Mouse (Mus musculus) midbrain, embryonic 12.5 days (tissue): ENCODE results near the gene Rph3a. TPM values are rescaled to one million over a fixed set of nuclear protein-coding genes. Genes with fewer than 3 reads are reported as not detected.
"Not testable (repeated sequence)": the region's sequence is repeated elsewhere in the genome, so short reads cannot be mapped to it uniquely, and the experiment has no call there.

ENCODE experiments used
- ATAC-seq: fragments of 200-750 bp; cut with Nextera tagmentation; 2 replicates; pipeline ENCODE4 v1.8.0; 2017; ENCODE audit warnings: low read depth, moderate TSS enrichment, moderate library complexity; ENCODE audit not compliant: low FRiP score
- H3K27ac ChIP-seq: fragments of 300-500 bp; sonication (generic); replicated peaks from 2 replicates; pipeline ENCODE4 v1.5.1; 2016; ENCODE audit warnings: mild to moderate bottlenecking
- H3K27me3 ChIP-seq: fragments of 300-500 bp; sonication (generic); 2 replicates; pipeline ENCODE4 v1.6.1; 2016; ENCODE audit warnings: mild to moderate bottlenecking
- H3K36me3 ChIP-seq: fragments of 300-500 bp; sonication (generic); 2 replicates; pipeline ENCODE4 v1.6.1; 2016
- H3K4me1 ChIP-seq: fragments of 300-500 bp; sonication (generic); 2 replicates; pipeline ENCODE4 v1.6.1; 2016
- H3K4me2 ChIP-seq: fragments of 300-500 bp; sonication (generic); replicated peaks from 2 replicates; pipeline ENCODE4 v1.6.1; 2016; ENCODE audit warnings: mild to moderate bottlenecking, moderate library complexity
- H3K4me3 ChIP-seq: fragments of 300-500 bp; sonication (generic); 2 replicates; pipeline ENCODE4 v1.5.1; 2016; ENCODE audit warnings: mild to moderate bottlenecking
- H3K9ac ChIP-seq: fragments of 300-500 bp; sonication (generic); replicated peaks from 2 replicates; pipeline ENCODE4 v1.6.1; 2016; ENCODE audit warnings: mild to moderate bottlenecking, moderate library complexity
- H3K9me3 ChIP-seq: fragments of 300-500 bp; sonication (generic); 2 replicates; pipeline ENCODE4 v1.6.1; 2016; ENCODE audit warnings: mild to moderate bottlenecking
- WGBS: fragments of 180-500 bp; shearing (Covaris S2); methylation state at CpG from one replicate; pipeline ENCODE4 v1.1.7; 2016; 5-methylcytosine and 5-hydroxymethylcytosine counted together
- polyA plus RNA-seq: library from polyadenylated mRNA; unstranded; fragments of >200 nt; fragmentation: Nextera tagmentation; extraction: Ambion mirVana; gene quantifications from 2 replicates; pipeline ENCODE4 v1.2.1, GENCODE M21; 2016

The Rph3a gene
- polyA plus RNA-seq, 1 experiment from 2014 or later, result 3.3 TPM

- ATAC-seq, result no peak
- Histone ChIP-seq H3K36me3 (no peaks in the 10 kb centered on the region), H3K4me1 (no peaks in the 10 kb centered on the region), H3K9me3 (no peaks in the 10 kb centered on the region), H3K27me3 (no peaks in the 10 kb centered on the region), H3K4me3 (no peak overlapping the region), H3K27ac (no peak overlapping the region), H3K4me2 (no peak overlapping the region), H3K9ac (no peak overlapping the region)
- WGBS, result 95% methylated on average over 5 of the region's 5 CpGs
Measured at GRCm38 (mm10) chr5:120902056-120902455, 107.8 kb downstream of the Rph3a start.

GRCm38 (mm10) chr5:120900666-120901065 is 109.2 kb downstream of the Rph3a start:
- Histone ChIP-seq H3K9me3 (no peaks in the 10 kb centered on the region), H3K4me1 (no peaks in the 10 kb centered on the region), H3K36me3 (no peaks in the 10 kb centered on the region), H3K4me3 (no peak overlapping the region), H3K9ac (no peak overlapping the region), H3K27ac (no peak overlapping the region), H3K27me3 (no peaks in the 10 kb centered on the region), H3K4me2 (no peak overlapping the region)
- WGBS, result 78% methylated on average over 1 of the region's 1 CpGs
- no peak for ATAC-seq

GRCm38 (mm10) chr5:120898726-120899125 is 111.2 kb downstream of the Rph3a start:
- Histone ChIP-seq H3K4me1 (no peaks in the 10 kb centered on the region), H3K9me3 (no peaks in the 10 kb centered on the region), H3K4me3 (no peak overlapping the region), H3K27me3 (no peaks in the 10 kb centered on the region), H3K27ac (no peak overlapping the region), H3K4me2 (no peak overlapping the region), H3K9ac (no peak overlapping the region), H3K36me3 (no peaks in the 10 kb centered on the region)
- ATAC-seq, result no peak

- Histone ChIP-seq H3K27ac (no peak overlapping the region), H3K4me3 (no peak overlapping the region), H3K4me1 (no peaks in the 10 kb centered on the region), H3K36me3 (no peaks in the 10 kb centered on the region), H3K9me3 (no peaks in the 10 kb centered on the region), H3K27me3 (no peaks in the 10 kb centered on the region), H3K9ac (no peak overlapping the region), H3K4me2 (no peak overlapping the region)
- ATAC-seq, result no peak
- 90% methylated on average over 6 of the region's 6 CpGs for WGBS
Measured at GRCm38 (mm10) chr5:120898307-120898706, 111.6 kb downstream of the Rph3a start.

- H3K4me1 ChIP-seq, result no peaks in the 10 kb centered on the region
- no peak overlapping the region for H3K4me3 ChIP-seq
- H3K27me3 ChIP-seq, result no peaks in the 10 kb centered on the region
- no peaks in the 10 kb centered on the region for H3K9me3 ChIP-seq
- no peaks in the 10 kb centered on the region for H3K36me3 ChIP-seq
- 84% methylated on average over 11 of the region's 11 CpGs for WGBS
- H3K4me2 ChIP-seq, result no peak overlapping the region
- ATAC-seq, result no peak
- no peak overlapping the region for H3K27ac ChIP-seq
- no peak overlapping the region for H3K9ac ChIP-seq
Measured at GRCm38 (mm10) chr5:120895231-120895900, 114.5 kb downstream of the Rph3a start.

- not testable (repeated sequence) for H3K9me3 ChIP-seq, H3K27ac ChIP-seq, H3K9ac ChIP-seq, H3K4me1 ChIP-seq, H3K27me3 ChIP-seq, H3K36me3 ChIP-seq, ATAC-seq, H3K4me3 ChIP-seq, H3K4me2 ChIP-seq
- WGBS, result 73% methylated on average over 2 of the region's 2 CpGs
Measured at GRCm38 (mm10) chr5:120894692-120895091, 115.2 kb downstream of the Rph3a start.

- not testable (repeated sequence) for H3K9ac ChIP-seq
Measured at GRCm38 (mm10) chr5:120893866-120894265, 116.0 kb downstream of the Rph3a start.

GRCm38 (mm10) chr5:120892243-120892660 is 117.6 kb downstream of the Rph3a start:
- ATAC-seq, result no peak
- Histone ChIP-seq H3K27me3 (no peaks in the 10 kb centered on the region), H3K9ac (no peak overlapping the region), H3K36me3 (no peaks in the 10 kb centered on the region), H3K27ac (no peak overlapping the region), H3K4me3 (no peak overlapping the region), H3K4me2 (no peak overlapping the region), H3K4me1 (no peaks in the 10 kb centered on the region), H3K9me3 (no peaks in the 10 kb centered on the region)
- WGBS, result 61% methylated on average over 2 of the region's 2 CpGs

More at GRCm38 (mm10) chr5:120893866-120894265, 116.0 kb downstream of the Rph3a start:
- not testable (repeated sequence) for H3K4me2 ChIP-seq, H3K9me3 ChIP-seq, ATAC-seq, H3K4me3 ChIP-seq, H3K27me3 ChIP-seq, H3K27ac ChIP-seq, H3K4me1 ChIP-seq, H3K36me3 ChIP-seq
- WGBS, result 90% methylated on average over 4 of the region's 4 CpGs

- H3K9me3 ChIP-seq, H3K4me2 ChIP-seq, H3K27me3 ChIP-seq, H3K4me3 ChIP-seq, H3K27ac ChIP-seq, H3K36me3 ChIP-seq, H3K4me1 ChIP-seq, H3K9ac ChIP-seq, ATAC-seq: not testable (repeated sequence)
- 85% methylated on average over 2 of the region's 2 CpGs for WGBS
Measured at GRCm38 (mm10) chr5:120891566-120892242, 118.2 kb downstream of the Rph3a start.

- H3K4me1 ChIP-seq, result no peaks in the 10 kb centered on the region
- 64% methylated on average over 3 of the region's 3 CpGs for WGBS
- no peak for ATAC-seq
- no peak overlapping the region for H3K4me3 ChIP-seq
- H3K9me3 ChIP-seq, result no peaks in the 10 kb centered on the region
- no peaks in the 10 kb centered on the region for H3K36me3 ChIP-seq
- H3K9ac ChIP-seq, result no peak overlapping the region
- no peak overlapping the region for H3K27ac ChIP-seq
- no peaks in the 10 kb centered on the region for H3K27me3 ChIP-seq
- H3K4me2 ChIP-seq, result no peak overlapping the region
Measured at GRCm38 (mm10) chr5:120890991-120891390, 118.9 kb downstream of the Rph3a start.
